Mouse (Mus musculus) heart, adult 8-10 months (tissue): ENCODE results near the gene Pfn4. TPM values are rescaled to one million over a fixed set of nuclear protein-coding genes. Genes with fewer than 3 reads are reported as not detected.
"Not testable (repeated sequence)": the region's sequence is repeated elsewhere in the genome, so short reads cannot be mapped to it uniquely, and the experiment has no call there.

Source experiments
- DNase-seq: peaks from one replicate; pipeline ENCODE4 v3.0.0; 2022; ENCODE audit warnings: low spot score
- total RNA-seq, 4 experiments: library from RNA; stranded (reverse); gene quantifications; 2 replicates each; pipeline ENCODE4 v1.2.4; 2022

The Pfn4 gene
- total RNA-seq, 4 experiments from 2014 or later, result 2.2 to 5.0 (median 2.9) TPM

GRCm38 (mm10) chr12:4784466-4784865 lies 15.6 kb downstream of the Pfn4 start:
- no peak for DNase-seq

- DNase-seq, result not testable (repeated sequence)
These were observed 19.3 kb downstream of the Pfn4 start for GRCm38 (mm10) chr12:4788128-4788527.

- DNase-seq, result no peak
These were observed 24.9 kb downstream of the Pfn4 start for GRCm38 (mm10) chr12:4793718-4794117.

- DNase-seq, result not testable (repeated sequence)
These were observed 28.6 kb downstream of the Pfn4 start for GRCm38 (mm10) chr12:4797471-4797870.

- no peak for DNase-seq
These were observed 42.2 kb downstream of the Pfn4 start for GRCm38 (mm10) chr12:4811036-4811435.

GRCm38 (mm10) chr12:4811705-4812104 lies 42.9 kb downstream of the Pfn4 start:
- DNase-seq, result no peak

- DNase-seq, result no peak
These were observed 44.8 kb downstream of the Pfn4 start for GRCm38 (mm10) chr12:4813636-4814035.

GRCm38 (mm10) chr12:4816680-4817360 lies 48.0 kb downstream of the Pfn4 start:
- DNase-seq, result no peak

- DNase-seq, result peak; percentile 99
These were observed 48.7 kb downstream of the Pfn4 start, which contains the start of gene Sf3b6 for GRCm38 (mm10) chr12:4817361-4818101. Sf3b6 (plus strand) TSS chr12:4817544.

GRCm38 (mm10) chr12:4827256-4827655 lies 58.4 kb downstream of the Pfn4 start:
- no peak for DNase-seq

Other genes with a start within 250 kb of the Pfn4 start
- gene Itsn2, start 176.4 kb upstream of the Pfn4 start, total RNA-seq, result 10 to 100 TPM; 37.7 to 43.4 (median 42.4) TPM
- not detected for gene Gm3625, start 176.1 kb upstream of the Pfn4 start, total RNA-seq
- gene Fam228a, start 30.6 kb upstream of the Pfn4 start, total RNA-seq, result under 1 TPM; 0.11 to 0.50 (median 0.19) TPM
- 1 to 10 TPM; 5.9 to 7.6 (median 7.3) TPM for gene Fam228b, start 245 bp downstream of the Pfn4 start, total RNA-seq
- 10 to 100 TPM; 44.3 to 55.8 (median 47.9) TPM for gene Sf3b6, start 48.5 kb downstream of the Pfn4 start, total RNA-seq
- under 1 TPM; 0.27 to 0.95 (median 0.67) TPM for gene Fkbp1b, start 72.6 kb downstream of the Pfn4 start, total RNA-seq
- gene Wdcp, start 74.3 kb downstream of the Pfn4 start, total RNA-seq, result 1 to 10 TPM; 7.1 to 9.4 (median 8.0) TPM
- 1 to 10 TPM in 1 of 4 experiments, under 1 TPM in 3; 0.69 to 1.5 (median 0.77) TPM for gene Mfsd2b, start 105.3 kb downstream of the Pfn4 start, total RNA-seq
- gene Ubxn2a, start 138.7 kb downstream of the Pfn4 start, total RNA-seq, result 10 to 100 TPM; 69.2 to 77.6 (median 75.9) TPM
- gene Atad2b, start 148.3 kb downstream of the Pfn4 start, total RNA-seq, result 10 to 100 TPM; 11.2 to 12.8 (median 12.3) TPM